Mouse (Mus musculus) small intestine, adult 2 months (tissue): Measurements from ENCODE around the gene Cracr2a.

ENCODE experiments used
- CTCF ChIP-seq: fragments of 200-500 bp; IDR thresholded peaks from 2 replicates; pipeline ENCODE4 v1.5.1; 2012; ENCODE audit warnings: low read depth, mild to moderate bottlenecking, control low read depth, inconsistent platforms, low read length, moderate library complexity, mixed read lengths; ENCODE audit not compliant: insufficient replicate concordance, insufficient read length; ENCODE audit errors: extremely low read depth
- POLR2A ChIP-seq: fragments of 200-500 bp; IDR thresholded peaks from 2 replicates; pipeline ENCODE4 v1.6.1; 2012; ENCODE audit warnings: low read depth, mild to moderate bottlenecking, control low read depth, inconsistent platforms, low read length, moderate library complexity

DNA sequence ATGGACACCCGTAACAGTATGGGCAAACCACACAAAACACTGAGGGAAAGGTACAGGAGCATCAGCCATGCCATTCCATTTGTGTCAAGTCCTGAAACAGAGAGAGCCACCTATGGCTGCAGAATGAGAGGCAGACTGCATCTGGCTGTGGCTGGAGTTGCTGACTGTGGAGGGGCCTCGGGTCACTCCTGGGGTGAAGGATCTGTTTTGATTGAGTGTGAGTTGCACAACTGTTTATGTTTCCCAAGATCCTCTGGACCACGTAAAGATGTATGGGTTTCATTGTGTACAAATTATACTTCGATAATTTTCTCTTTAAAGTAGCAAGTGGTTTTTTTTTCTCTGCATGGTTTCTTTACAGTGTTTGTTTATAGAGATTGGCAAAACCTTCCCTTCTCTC lies 20.6 kb upstream of the Cracr2a start:
- TF ChIP-seq CTCF, result no peak
- TF ChIP-seq POLR2A, result no peak
